Mouse (Mus musculus) stomach, embryonic 14.5 days (tissue): Measurements from ENCODE around the gene Ptprb. TPM values are rescaled to one million over a fixed set of nuclear protein-coding genes. Genes with fewer than 3 reads are reported as not detected.

ENCODE experiments used
- ATAC-seq: fragments of 200-750 bp; cut with Nextera tagmentation; 2 replicates; pipeline ENCODE4 v1.8.0; 2017; ENCODE audit warnings: low read depth, moderate TSS enrichment; ENCODE audit not compliant: insufficient number of reproducible peaks, insufficient read depth, low FRiP score
- H3K27ac ChIP-seq: fragments of 300-500 bp; sonication (generic); 2 replicates; pipeline ENCODE4 v1.5.1; 2014; ENCODE audit warnings: mild to moderate bottlenecking, low read length, moderate library complexity, mixed read lengths
- H3K27me3 ChIP-seq: fragments of 300-500 bp; sonication (generic); 2 replicates; pipeline ENCODE4 v1.6.1; 2014; ENCODE audit warnings: low read length, control low read depth, mixed read lengths; ENCODE audit not compliant: control insufficient read depth, insufficient read depth
- H3K36me3 ChIP-seq: fragments of 300-500 bp; sonication (generic); 2 replicates; pipeline ENCODE4 v1.6.1; 2014; ENCODE audit warnings: mild to moderate bottlenecking, control low read depth, low read length, moderate library complexity, mixed read lengths; ENCODE audit not compliant: control insufficient read depth, insufficient read depth
- H3K4me1 ChIP-seq: fragments of 300-500 bp; sonication (generic); 2 replicates; pipeline ENCODE4 v1.6.1; 2014; ENCODE audit warnings: low read length, control low read depth, mixed read lengths; ENCODE audit not compliant: control insufficient read depth, insufficient read depth
- H3K4me2 ChIP-seq: fragments of 300-500 bp; sonication (generic); replicated peaks from 2 replicates; pipeline ENCODE4 v1.6.1; 2014; ENCODE audit warnings: low read depth, low read length, control low read depth
- H3K4me3 ChIP-seq: fragments of 300-500 bp; sonication (generic); 2 replicates; pipeline ENCODE4 v1.5.1; 2014; ENCODE audit warnings: low read depth, low read length, control low read depth
- H3K9ac ChIP-seq: fragments of 300-500 bp; sonication (generic); replicated peaks from 2 replicates; pipeline ENCODE4 v1.6.1; 2014; ENCODE audit warnings: low read depth, mild to moderate bottlenecking, control low read depth, low read length, moderate library complexity, mixed read lengths
- H3K9me3 ChIP-seq: fragments of 300-500 bp; sonication (generic); 2 replicates; pipeline ENCODE4 v1.6.1; 2016; ENCODE audit warnings: low read depth, low read length, control low read depth; ENCODE audit not compliant: control insufficient read depth
- WGBS: fragments of 180-500 bp; shearing (Covaris S2); extraction: QIAGEN DNeasy Blood & Tissue Kit; methylation state at CpG from one replicate; pipeline ENCODE4 v1.1.7; 2014; 5-methylcytosine and 5-hydroxymethylcytosine counted together
- polyA plus RNA-seq: library from polyadenylated mRNA; unstranded; fragments of >200 nt; fragmentation: Nextera tagmentation; extraction: Ambion mirVana; gene quantifications from 2 replicates; pipeline ENCODE4 v1.2.1, GENCODE M21; 2014

Ptprb gene
- polyA plus RNA-seq, 1 experiment from 2014 or later, result 5.9 TPM

DNA sequence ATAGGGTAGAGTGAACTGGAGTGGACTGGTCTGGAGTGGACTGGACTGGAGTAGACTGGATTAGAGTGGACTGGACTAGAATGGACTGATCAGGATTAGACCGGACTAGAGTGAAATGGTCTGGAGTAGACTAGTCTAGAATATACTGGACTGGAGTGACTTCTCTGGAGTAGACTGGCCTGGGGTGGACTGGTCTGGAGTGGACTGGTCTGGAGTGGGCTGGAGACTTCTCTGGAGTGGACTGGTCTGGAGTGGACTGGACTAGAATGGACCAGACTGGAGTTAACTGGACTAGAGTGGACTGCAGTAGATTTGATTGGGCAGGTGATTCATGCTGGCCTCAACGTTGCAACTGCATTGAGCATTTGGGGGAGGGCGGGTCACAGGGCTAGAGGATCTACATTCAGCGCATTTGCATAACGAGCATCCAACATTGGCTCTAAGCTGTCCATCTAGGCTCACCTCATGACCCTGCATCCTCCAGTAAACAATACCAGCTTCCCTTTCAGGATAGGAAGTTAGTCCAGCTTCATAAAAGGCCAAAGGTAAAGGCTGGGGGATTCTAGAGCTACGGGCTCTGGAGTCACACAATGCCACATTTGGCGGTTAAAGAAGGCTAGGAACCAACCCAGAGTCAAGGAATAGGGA, 11.5 kb downstream of the Ptprb start:
- Histone ChIP-seq H3K9ac (no peak overlapping the region), H3K27me3 (no peaks in the 10 kb centered on the region), H3K27ac (no peak overlapping the region), H3K4me3 (no peak overlapping the region), H3K4me2 (no peak overlapping the region), H3K36me3 (no peaks in the 10 kb centered on the region), H3K4me1 (no peaks in the 10 kb centered on the region), H3K9me3 (no peaks in the 10 kb centered on the region)
- 85% methylated on average over 7 of the region's 7 CpGs for WGBS
- ATAC-seq, result no peak

- Histone ChIP-seq H3K4me2 (no peak overlapping the region), H3K4me3 (no peak overlapping the region), H3K4me1 (no peaks in the 10 kb centered on the region), H3K9ac (no peak overlapping the region), H3K27ac (no peak overlapping the region), H3K36me3 (no peaks in the 10 kb centered on the region), H3K9me3 (no peaks in the 10 kb centered on the region), H3K27me3 (no peaks in the 10 kb centered on the region)
- no peak for ATAC-seq
- WGBS, result 36% methylated on average over 9 of the region's 9 CpGs
Measured at GRCm38 (mm10) chr10:116288130-116288529, 12.8 kb downstream of the Ptprb start.

DNA sequence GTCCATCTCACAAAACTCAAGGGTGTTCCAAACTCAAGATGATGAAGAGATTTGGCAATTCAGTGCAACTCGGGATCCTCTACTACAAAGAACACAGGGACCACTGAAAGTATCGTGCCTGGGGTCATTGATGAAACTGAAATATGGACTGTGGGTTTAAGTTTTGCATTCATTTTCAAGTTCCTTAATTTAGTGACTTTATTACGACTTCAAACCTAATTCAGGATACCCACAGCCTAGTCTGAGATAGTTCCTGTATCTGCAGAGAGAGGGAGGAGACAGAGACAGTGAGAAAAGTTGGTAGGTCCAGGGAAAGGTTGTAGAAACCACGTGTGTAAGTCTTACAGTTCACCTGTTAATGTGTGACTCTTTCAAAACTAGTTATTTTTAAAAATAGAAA, 15.2 kb downstream of the Ptprb start:
- no peak for ATAC-seq
- H3K36me3 ChIP-seq, result no peaks in the 10 kb centered on the region
- no peaks in the 10 kb centered on the region for H3K4me1 ChIP-seq
- H3K4me3 ChIP-seq, result no peak overlapping the region
- no peak overlapping the region for H3K4me2 ChIP-seq
- H3K9me3 ChIP-seq, result no peaks in the 10 kb centered on the region
- WGBS, result 72% methylated on average over 4 of the region's 4 CpGs
- H3K9ac ChIP-seq, result no peak overlapping the region
- H3K27ac ChIP-seq, result no peak overlapping the region
- no peaks in the 10 kb centered on the region for H3K27me3 ChIP-seq

DNA sequence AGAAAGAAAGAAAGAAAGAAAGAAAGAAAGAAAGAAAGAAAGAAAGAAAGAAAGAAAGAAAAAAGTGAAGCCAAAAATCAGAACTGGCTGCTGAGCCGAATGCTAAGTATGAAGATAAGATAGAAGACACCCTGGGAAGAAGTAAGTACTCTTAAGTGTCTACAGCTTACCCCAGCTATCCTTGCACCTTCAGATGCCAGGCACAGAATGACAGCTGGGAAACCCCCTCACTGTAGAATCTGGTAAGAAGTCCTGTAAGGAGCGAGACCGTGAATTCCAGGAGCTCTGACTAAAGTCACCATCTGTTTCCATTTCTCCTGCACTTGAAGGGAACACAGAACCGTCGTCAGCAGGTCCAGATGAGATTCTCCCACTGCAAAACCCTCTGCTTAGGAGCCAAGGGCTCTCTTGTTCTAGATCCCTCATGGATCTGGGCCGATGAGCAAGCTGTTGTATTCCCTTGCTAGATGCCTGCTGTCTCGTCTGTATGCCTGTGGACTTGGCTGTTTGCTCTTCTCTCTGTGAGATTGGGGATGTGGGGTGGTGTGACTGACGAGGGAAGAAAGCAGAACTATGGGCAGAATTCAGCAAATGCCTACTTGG, 15.9 kb downstream of the Ptprb start:
- Histone ChIP-seq H3K4me1 (no peaks in the 10 kb centered on the region), H3K36me3 (no peaks in the 10 kb centered on the region), H3K9ac (no peak overlapping the region), H3K9me3 (no peaks in the 10 kb centered on the region), H3K27ac (no peak overlapping the region), H3K4me2 (no peak overlapping the region), H3K4me3 (no peak overlapping the region), H3K27me3 (no peaks in the 10 kb centered on the region)
- ATAC-seq, result no peak
- WGBS, result 61% methylated on average over 8 of the region's 8 CpGs

- Histone ChIP-seq H3K36me3 (no peaks in the 10 kb centered on the region), H3K27ac (no peak overlapping the region), H3K9ac (no peak overlapping the region), H3K27me3 (0 out of 2 replicates have a peak, but pooled peaks cover 1% of the 10 kb centered on the region), H3K9me3 (no peaks in the 10 kb centered on the region), H3K4me2 (no peak overlapping the region), H3K4me1 (no peaks in the 10 kb centered on the region; the same call in 1 of the 2 replicates), H3K4me3 (no peak overlapping the region)
- WGBS, result 87% methylated on average over 4 of the region's 4 CpGs
- ATAC-seq, result no peak
Measured at GRCm38 (mm10) chr10:116296439-116296838, 21.1 kb downstream of the Ptprb start.

GRCm38 (mm10) chr10:116297854-116298253, 22.5 kb downstream of the Ptprb start:
- Histone ChIP-seq H3K9me3 (no peaks in the 10 kb centered on the region), H3K36me3 (no peaks in the 10 kb centered on the region), H3K27me3 (0 out of 2 replicates have a peak, but pooled peaks cover 7% of the 10 kb centered on the region), H3K27ac (no peak overlapping the region), H3K4me1 (no peaks in the 10 kb centered on the region; the same call in 1 of the 2 replicates), H3K4me3 (no peak overlapping the region), H3K4me2 (peak overlapping the region; percentile 5; the same call in 1 of the 2 replicates), H3K9ac (no peak overlapping the region)
- WGBS, result 15% methylated on average over 12 of the region's 12 CpGs
- ATAC-seq, result no peak

DNA sequence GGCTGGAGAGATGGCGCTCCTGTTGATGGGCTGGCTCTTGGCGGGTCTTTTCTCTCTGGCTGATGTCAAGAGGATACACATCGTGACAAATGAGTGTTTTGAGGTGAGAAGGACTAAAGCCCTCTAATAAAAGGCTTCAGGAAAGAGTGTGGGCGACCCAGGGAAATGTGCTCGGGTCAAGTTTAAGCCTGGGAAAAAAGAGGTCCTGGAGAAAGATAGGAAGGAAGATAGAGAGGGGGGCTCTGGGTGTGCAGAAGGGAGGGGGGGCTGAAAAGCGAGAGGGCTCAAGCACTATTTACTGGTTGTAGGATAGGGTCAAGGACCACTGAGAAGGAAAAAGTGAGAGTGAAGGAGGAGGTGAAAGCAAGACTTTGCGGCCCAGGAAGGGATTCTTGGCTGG, 25.5 kb downstream of the Ptprb start:
- H3K36me3 ChIP-seq, result no peaks in the 10 kb centered on the region
- 0 out of 2 replicates have a peak, but pooled peaks cover 7% of the 10 kb centered on the region for H3K27me3 ChIP-seq
- H3K9me3 ChIP-seq, result no peaks in the 10 kb centered on the region
- peak overlapping the region; percentile 34 for H3K4me3 ChIP-seq
- no peaks in the 10 kb centered on the region; the same call in 1 of the 2 replicates for H3K4me1 ChIP-seq
- H3K4me2 ChIP-seq, result peak overlapping the region; percentile 75
- WGBS, result 24% methylated on average over 7 of the region's 7 CpGs
- no peak overlapping the region for H3K27ac ChIP-seq
- no peak overlapping the region for H3K9ac ChIP-seq
- peak; percentile 4; the same call in 1 of the 2 replicates for ATAC-seq

DNA sequence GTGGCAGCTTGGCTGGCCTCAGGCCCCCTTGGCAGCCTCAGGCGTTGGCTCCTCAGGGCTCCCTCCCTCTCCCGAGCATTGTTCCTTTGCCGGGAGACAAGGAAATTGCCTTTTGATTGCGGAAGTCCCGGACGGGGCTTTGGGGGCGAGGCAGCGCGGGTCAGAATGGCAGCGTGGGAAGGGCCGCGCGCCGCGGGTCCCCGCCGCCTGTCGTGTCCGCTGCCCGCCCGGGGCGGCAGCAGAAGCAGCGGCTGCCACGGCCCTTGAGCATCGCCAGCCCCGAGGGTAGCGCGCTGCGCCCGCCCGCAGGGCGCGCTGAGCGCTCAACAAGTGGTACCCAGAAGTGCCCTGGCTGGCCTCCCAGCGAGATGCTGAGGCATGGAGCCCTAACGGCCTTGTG, 25.9 kb downstream of the Ptprb start:
- Histone ChIP-seq H3K36me3 (no peaks in the 10 kb centered on the region), H3K4me1 (no peaks in the 10 kb centered on the region; the same call in 1 of the 2 replicates), H3K4me2 (peak overlapping the region; percentile 75), H3K9ac (no peak overlapping the region), H3K4me3 (peak overlapping the region; percentile 34), H3K9me3 (no peaks in the 10 kb centered on the region), H3K27ac (no peak overlapping the region), H3K27me3 (0 out of 2 replicates have a peak, but pooled peaks cover 7% of the 10 kb centered on the region)
- peak; percentile 33; the same call in 1 of the 2 replicates for ATAC-seq
- WGBS, result under 1% methylated on average over 21 of the region's 36 CpGs
